Mouse (Mus musculus) adrenal gland, adult 8-10 months (tissue): ENCODE results near the gene Smap2. TPM values are rescaled to one million over a fixed set of nuclear protein-coding genes. Genes with fewer than 3 reads are reported as not detected.
A peak's percentile ranks its signal among the peaks of the same experiment; 100 is the strongest.

Source experiments
- DNase-seq: peaks from one replicate; pipeline ENCODE4 v3.0.0; 2022
- total RNA-seq, 4 experiments: library from RNA; stranded (reverse); gene quantifications; 2 replicates each; pipeline ENCODE4 v1.2.4; 2022

Gene Smap2
- total RNA-seq, 4 experiments from 2014 or later = 36.5 to 42.7 (median 40.3) TPM

GRCm38 (mm10) chr4:121020040-121020790 lies 3.2 kb upstream of the Smap2 start:
- DNase-seq = no peak

GRCm38 (mm10) chr4:121018250-121018649 lies 1.2 kb upstream of the Smap2 start:
- no peak for DNase-seq

- peak; percentile 42 for DNase-seq
Observed at GRCm38 (mm10) chr4:121016021-121016898, 787 bp downstream of the Smap2 start.

GRCm38 (mm10) chr4:121015268-121015659 lies 1.8 kb downstream of the Smap2 start:
- DNase-seq = no peak

GRCm38 (mm10) chr4:121014594-121015267 lies 2.3 kb downstream of the Smap2 start:
- no peak for DNase-seq

- DNase-seq = no peak
Observed at GRCm38 (mm10) chr4:121010770-121011549, 6.1 kb downstream of the Smap2 start.

- DNase-seq = no peak
Observed at GRCm38 (mm10) chr4:121009151-121009550, 7.9 kb downstream of the Smap2 start.

- no peak for DNase-seq
Observed at GRCm38 (mm10) chr4:121008071-121008745, 8.8 kb downstream of the Smap2 start.

- DNase-seq = no peak
Observed at GRCm38 (mm10) chr4:121007006-121007405, 10.0 kb downstream of the Smap2 start.

- no peak for DNase-seq
Observed at GRCm38 (mm10) chr4:121004679-121005078, 12.4 kb downstream of the Smap2 start.

- DNase-seq = no peak
Observed at GRCm38 (mm10) chr4:121003611-121004091, 13.4 kb downstream of the Smap2 start.

GRCm38 (mm10) chr4:121002400-121003171 lies 14.5 kb downstream of the Smap2 start:
- DNase-seq = no peak

- no peak for DNase-seq
Observed at GRCm38 (mm10) chr4:121001659-121002058, 15.4 kb downstream of the Smap2 start.

- DNase-seq = no peak
Observed at GRCm38 (mm10) chr4:121001042-121001441, 16.0 kb downstream of the Smap2 start.

- DNase-seq = no peak
Observed at GRCm38 (mm10) chr4:120995911-120996310, 21.1 kb downstream of the Smap2 start.

- no peak for DNase-seq
Observed at GRCm38 (mm10) chr4:120993025-120993424, 24.0 kb downstream of the Smap2 start.

GRCm38 (mm10) chr4:120992284-120992683 lies 24.8 kb downstream of the Smap2 start:
- DNase-seq = no peak

- no peak for DNase-seq
Observed at GRCm38 (mm10) chr4:120987319-120987718, 29.7 kb downstream of the Smap2 start.

- no peak for DNase-seq
Observed at GRCm38 (mm10) chr4:120986446-120986845, 30.6 kb downstream of the Smap2 start.

GRCm38 (mm10) chr4:120978221-120978620 lies 38.8 kb downstream of the Smap2 start:
- no peak for DNase-seq

- DNase-seq = no peak
Observed at GRCm38 (mm10) chr4:120975428-120975734, 41.7 kb downstream of the Smap2 start.
